Mouse (Mus musculus) ovary, postnatal 10 days (tissue): ENCODE data around the gene Gm4131.
"Not testable (repeated sequence)": the region's sequence is repeated elsewhere in the genome, so short reads cannot be mapped to it uniquely, and the experiment has no call there.

Experiments used
- DNase-seq: peaks from one replicate; pipeline ENCODE4 v3.0.0; 2022; ENCODE audit warnings: low spot score

Gm4131 gene

DNA sequence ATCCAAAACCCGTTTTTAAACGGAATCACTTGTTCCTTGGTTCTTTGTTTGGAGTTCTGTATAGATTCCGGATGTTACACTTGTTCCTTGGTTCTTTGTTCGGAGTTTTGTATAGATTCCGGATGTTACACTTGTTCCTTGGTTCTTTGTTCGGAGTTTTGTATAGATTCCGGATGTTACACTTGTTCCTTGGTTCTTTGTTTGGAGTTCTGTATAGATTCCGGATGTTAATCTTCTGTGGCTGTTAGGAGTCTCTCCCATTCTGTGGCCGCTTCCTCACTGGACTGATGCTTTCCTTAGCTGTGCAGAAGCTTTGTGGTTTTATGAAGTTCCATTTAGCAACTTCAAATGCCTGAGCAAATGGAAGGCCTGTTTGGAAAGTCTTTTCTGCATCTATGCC is at the start of gene Gm4131:
Gene Gm4131 (minus strand): TSS at position 101 of the 400 bp plus-strand sequence.
- not testable (repeated sequence) for DNase-seq

- no peak for DNase-seq
Measured at GRCm38 (mm10) chr14:62609904-62610303, 43.2 kb upstream of the Gm4131 start.

DNA sequence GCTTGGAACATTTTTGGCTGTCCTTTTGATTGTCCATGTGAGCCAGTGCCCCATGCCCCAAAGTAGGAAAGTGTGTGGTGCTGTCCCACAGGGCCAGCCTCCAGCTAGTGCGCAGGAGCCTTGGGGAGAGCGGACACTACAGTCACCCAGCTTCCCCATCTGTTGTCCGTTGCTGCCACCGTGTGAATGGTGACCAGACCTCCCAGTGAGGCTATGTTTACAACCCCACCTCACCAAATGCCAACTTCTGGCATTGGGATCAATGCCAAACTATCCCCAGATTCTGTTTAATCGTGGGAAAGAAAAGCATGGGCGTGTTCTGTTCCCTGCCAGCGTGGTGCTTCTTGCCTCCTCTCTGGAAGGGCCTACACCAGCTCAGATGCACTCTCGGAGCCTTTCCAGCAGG is 41.1 kb upstream of the Gm4131 start:
- no peak for DNase-seq

DNA sequence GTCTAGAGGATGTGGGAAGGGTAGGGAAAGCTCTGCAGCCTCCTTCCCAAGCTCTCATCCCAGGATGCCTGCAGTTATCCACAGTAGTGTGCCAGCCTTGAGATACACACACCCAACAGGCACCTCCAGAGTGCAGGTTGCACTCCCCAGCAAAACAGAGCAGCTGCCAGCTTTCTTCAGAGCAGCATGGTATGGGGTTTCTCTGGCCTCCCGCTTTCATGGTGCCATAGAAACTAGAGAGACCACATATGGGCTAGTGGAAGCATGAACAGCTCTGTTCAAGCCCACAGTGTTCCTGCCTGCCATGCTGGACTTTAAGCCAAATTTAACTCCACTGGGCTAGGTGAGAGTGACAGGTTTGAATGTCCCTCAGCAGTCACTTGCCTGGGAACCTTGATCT is 36.1 kb upstream of the Gm4131 start:
- no peak for DNase-seq

DNA sequence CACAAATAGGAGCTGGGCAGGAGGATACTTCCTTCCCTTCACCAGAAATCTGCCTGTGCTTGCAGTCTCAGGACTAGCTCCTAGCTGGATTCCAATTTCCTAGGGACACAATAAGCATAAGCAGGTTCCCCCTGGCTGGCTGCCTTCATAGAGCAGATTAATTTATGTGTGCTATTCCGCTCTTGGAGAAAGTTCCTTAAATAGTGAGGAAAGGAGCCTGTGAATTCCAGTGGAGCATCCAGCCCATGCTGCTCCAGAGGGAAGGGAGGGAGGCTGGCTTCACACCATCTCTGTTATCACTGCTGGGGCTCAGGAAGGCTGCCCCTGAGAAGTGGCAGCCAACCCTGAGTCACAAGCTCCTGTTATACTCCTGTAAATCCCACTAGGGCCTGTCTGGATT is 35.5 kb upstream of the Gm4131 start:
- DNase-seq, result no peak

GRCm38 (mm10) chr14:62600109-62600522 is 33.4 kb upstream of the Gm4131 start:
- no peak for DNase-seq

- no peak for DNase-seq
Measured at GRCm38 (mm10) chr14:62585338-62585737, 18.6 kb upstream of the Gm4131 start.

GRCm38 (mm10) chr14:62584637-62585036 is 17.9 kb upstream of the Gm4131 start:
- no peak for DNase-seq

- no peak for DNase-seq
Measured at GRCm38 (mm10) chr14:62581768-62582167, 15.0 kb upstream of the Gm4131 start.

- no peak for DNase-seq
Measured at GRCm38 (mm10) chr14:62580945-62581344, 14.2 kb upstream of the Gm4131 start.

- DNase-seq, result no peak
Measured at GRCm38 (mm10) chr14:62575862-62576261, 9.1 kb upstream of the Gm4131 start.

- no peak for DNase-seq
Measured at GRCm38 (mm10) chr14:62574906-62575305, 8.2 kb upstream of the Gm4131 start.

DNA sequence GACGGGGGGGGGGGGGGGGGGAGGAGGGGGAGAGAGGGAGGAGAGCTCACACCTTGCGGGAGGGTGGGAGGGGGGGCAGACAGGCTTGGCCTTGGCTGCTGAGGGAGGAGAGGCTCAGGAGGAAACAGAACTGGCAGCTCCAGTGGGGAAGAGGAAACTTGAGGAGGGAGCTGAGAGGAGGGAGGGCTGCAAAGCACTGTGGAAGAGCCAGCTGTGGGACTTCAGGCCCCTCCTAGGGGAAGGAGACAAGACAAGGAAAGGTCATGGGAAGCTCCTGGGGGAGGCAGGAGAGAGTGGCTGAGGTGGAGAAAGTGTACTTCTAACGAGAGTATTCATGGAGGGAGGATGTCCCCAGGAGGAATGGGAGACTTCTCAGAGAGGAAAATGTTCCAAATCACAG is 6.7 kb upstream of the Gm4131 start:
- no peak for DNase-seq

GRCm38 (mm10) chr14:62570299-62570698 is 3.6 kb upstream of the Gm4131 start:
- no peak for DNase-seq

- DNase-seq, result no peak
Measured at GRCm38 (mm10) chr14:62569463-62569862, 2.7 kb upstream of the Gm4131 start.

- DNase-seq, result no peak
Measured at GRCm38 (mm10) chr14:62563679-62564078, 3.0 kb downstream of the Gm4131 start.

DNA sequence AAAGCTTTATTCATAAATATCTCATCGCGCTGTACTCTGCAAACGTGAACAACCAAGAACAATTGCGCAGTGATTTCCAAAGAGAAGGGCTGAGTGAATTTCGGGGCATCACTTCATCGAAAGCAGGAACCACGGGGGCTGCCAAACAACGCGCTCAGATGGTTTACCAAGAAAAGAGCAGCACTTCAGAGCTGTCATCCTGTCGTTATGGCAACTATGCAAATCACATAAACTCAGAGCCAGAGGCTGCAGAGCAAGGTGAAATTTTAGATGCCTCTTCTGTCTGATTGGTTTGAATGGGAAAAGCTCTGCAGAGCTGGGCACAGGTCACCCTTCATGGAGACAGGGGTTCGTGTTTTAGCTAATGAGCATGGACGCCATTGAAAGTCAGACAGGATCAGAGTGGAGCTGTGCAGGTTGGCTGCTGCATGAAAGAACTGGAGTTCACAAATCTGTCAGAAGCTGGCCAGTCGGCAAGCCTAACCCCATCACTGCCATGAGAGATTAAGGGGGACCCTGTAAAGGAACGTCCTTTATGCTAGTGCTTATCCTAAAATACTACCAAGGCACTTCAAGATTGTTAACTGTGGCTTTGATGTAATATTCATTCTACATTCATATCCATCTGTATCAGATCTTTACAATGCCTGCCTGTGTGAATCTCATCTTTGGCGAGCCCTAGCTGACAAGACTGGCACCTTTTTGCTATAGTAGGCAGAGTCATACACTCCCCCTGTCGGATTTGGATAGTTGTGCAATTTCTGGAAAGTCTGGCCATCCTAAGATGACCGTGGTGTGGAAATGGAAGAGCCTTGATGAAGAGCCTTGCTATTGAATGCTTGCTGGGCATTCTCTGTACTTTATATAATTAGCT is 4.6 kb downstream of the Gm4131 start:
- no peak for DNase-seq

GRCm38 (mm10) chr14:62557111-62557510 is 9.6 kb downstream of the Gm4131 start:
- no peak for DNase-seq

DNA sequence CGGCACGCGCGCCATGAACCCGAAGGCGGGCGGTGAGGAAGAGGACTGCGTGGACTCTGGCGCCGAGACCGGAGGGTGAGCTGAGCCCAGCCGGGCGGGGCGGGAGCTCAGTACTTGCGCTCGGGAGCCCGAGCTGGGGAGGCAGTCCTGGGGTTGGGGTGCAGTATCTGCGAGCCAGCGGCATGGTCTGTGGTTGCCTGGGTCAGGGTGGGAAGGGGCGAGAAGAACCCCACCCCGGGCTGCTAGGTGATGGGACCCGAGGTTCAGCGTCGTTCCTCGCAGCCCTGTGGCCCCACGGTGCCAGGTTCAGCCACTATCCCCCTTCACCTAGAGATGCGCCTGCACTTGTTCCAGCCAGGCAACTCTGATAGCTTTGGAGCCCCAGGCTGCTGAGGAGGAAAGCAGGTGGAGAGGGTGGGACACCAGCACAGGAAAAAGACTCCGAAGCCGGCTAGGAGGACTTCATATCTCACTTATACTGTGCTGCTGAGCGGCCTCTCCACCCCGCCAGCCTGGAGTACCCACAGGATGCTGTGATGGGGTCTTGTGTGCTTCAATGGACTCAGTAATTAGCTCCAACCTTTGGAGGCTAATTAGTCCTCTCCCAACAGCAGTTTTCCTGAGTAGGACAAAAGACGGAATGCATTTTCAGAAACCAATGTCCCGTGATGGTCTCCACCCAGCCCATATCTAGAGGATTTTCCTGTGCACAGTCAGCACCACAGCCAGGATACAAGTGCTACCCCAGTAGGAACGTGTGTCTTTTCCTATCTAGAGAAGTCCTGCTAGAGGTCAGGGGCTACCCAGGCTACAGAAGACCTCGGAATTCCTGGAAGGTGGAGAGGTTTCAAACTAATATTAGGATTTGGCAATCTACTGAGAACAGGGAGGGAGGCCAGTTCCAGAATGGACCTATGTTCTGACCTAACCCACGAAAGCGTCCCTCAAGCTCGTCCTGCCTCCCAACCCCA is 10.6 kb downstream of the Gm4131 start:
- no peak for DNase-seq

- peak; percentile 21 for DNase-seq
Measured at GRCm38 (mm10) chr14:62555309-62555829, 11.4 kb downstream of the Gm4131 start, which contains the start of gene Fam124a. Fam124a (plus strand) TSS chr14:62555737.

DNA sequence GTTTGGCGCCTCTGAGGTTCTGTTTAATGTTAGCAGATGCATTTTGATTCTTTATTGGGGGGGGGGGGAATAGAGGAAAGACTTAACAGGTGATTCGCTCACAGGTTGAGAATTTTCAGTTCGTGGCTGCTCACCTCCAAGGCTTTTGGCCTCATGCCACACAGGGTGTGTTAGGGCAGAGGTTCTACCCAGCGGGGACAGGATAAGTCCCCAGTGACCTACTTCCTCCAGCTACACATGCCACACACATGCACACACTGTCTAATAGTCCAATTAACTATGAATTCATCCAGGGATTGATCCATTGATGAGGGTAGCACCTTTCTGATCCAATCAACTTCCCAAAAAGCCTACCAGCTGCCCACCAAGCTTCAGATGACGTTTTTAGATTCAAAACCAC is 12.9 kb downstream of the Gm4131 start:
- DNase-seq, result no peak

GRCm38 (mm10) chr14:62552771-62553170 is 13.9 kb downstream of the Gm4131 start:
- DNase-seq, result no peak
